Mouse (Mus musculus) E14TG2a.4 (cell line): ENCODE measurements around the gene Hectd4.

Source experiments
- CTCF ChIP-seq: conservative IDR thresholded peaks from 2 replicates; pipeline ENCODE4 v1.5.1; 2014; ENCODE audit warnings: low read length
- NANOG ChIP-seq: IDR thresholded peaks from 2 replicates; pipeline ENCODE4 v1.6.1; 2014; ENCODE audit warnings: borderline replicate concordance, low read length, mixed read lengths

- no peak for TF ChIP-seq CTCF
- TF ChIP-seq NANOG: no peak
Observed at GRCm38 (mm10) chr5:121230811-121231210, 10.8 kb downstream of the Hectd4 start.
